Mouse (Mus musculus) forebrain, embryonic 12.5 days (tissue): ENCODE data around the gene Acrbp. TPM values are rescaled to one million over a fixed set of nuclear protein-coding genes. Genes with fewer than 3 reads are reported as not detected.
A peak's percentile ranks its signal among the peaks of the same experiment; 100 is the strongest.
"Not testable (repeated sequence)": the region's sequence is repeated elsewhere in the genome, so short reads cannot be mapped to it uniquely, and the experiment has no call there.

ENCODE experiments used
- ATAC-seq: fragments of 200-750 bp; cut with Nextera tagmentation; 2 replicates; pipeline ENCODE4 v1.8.0; 2017; ENCODE audit warnings: moderate TSS enrichment; ENCODE audit not compliant: low FRiP score
- H3K27ac ChIP-seq: fragments of 300-500 bp; sonication (generic); 2 replicates; pipeline ENCODE4 v1.5.1; 2016; ENCODE audit warnings: mild to moderate bottlenecking
- H3K27me3 ChIP-seq: fragments of 300-500 bp; sonication (generic); 2 replicates; pipeline ENCODE4 v1.6.1; 2016; ENCODE audit warnings: mild to moderate bottlenecking
- H3K36me3 ChIP-seq: fragments of 300-500 bp; sonication (generic); replicated peaks from 2 replicates; pipeline ENCODE4 v1.6.1; 2016; ENCODE audit warnings: mild to moderate bottlenecking
- H3K4me1 ChIP-seq: fragments of 300-500 bp; sonication (generic); 2 replicates; pipeline ENCODE4 v1.6.1; 2016
- H3K4me2 ChIP-seq: fragments of 300-500 bp; sonication (generic); 2 replicates; pipeline ENCODE4 v1.6.1; 2016; ENCODE audit warnings: mild to moderate bottlenecking, moderate library complexity
- H3K4me3 ChIP-seq: fragments of 300-500 bp; sonication (generic); replicated peaks from 2 replicates; pipeline ENCODE4 v1.5.1; 2016; ENCODE audit warnings: mild to moderate bottlenecking
- H3K9ac ChIP-seq: fragments of 300-500 bp; sonication (generic); 2 replicates; pipeline ENCODE4 v1.6.1; 2016; ENCODE audit warnings: mild to moderate bottlenecking
- H3K9me3 ChIP-seq: fragments of 300-500 bp; sonication (generic); 2 replicates; pipeline ENCODE4 v1.6.1; 2016
- whole genome bisulfite sequencing: fragments of 180-500 bp; shearing (Covaris S2); methylation state at CpG from one replicate; pipeline ENCODE4 v1.1.7; 2016; 5-methylcytosine and 5-hydroxymethylcytosine counted together
- polyA plus RNA-seq: library from polyadenylated mRNA; unstranded; fragments of >200 nt; fragmentation: Nextera tagmentation; extraction: Ambion mirVana; gene quantifications from 2 replicates; pipeline ENCODE4 v1.2.1, GENCODE M21; 2016

The Acrbp gene
- polyA plus RNA-seq, 1 experiment from 2014 or later: 14.7 TPM

GRCm38 (mm10) chr6:125039533-125040153 is 9.8 kb upstream of the Acrbp start, which contains the start of gene Ing4:
TSS of gene Ing4 (plus strand) at chr6:125039760.
- peaks cover 48% of the 10 kb centered on the region for H3K36me3 ChIP-seq

GRCm38 (mm10) chr6:125040221-125040620 is 9.3 kb upstream of the Acrbp start:
- Histone ChIP-seq H3K27ac (peak overlapping the region; percentile 51; the same call in 1 of the 2 replicates), H3K9ac (peak overlapping the region; percentile 69), H3K4me1 (peaks cover 14% of the 10 kb centered on the region), H3K27me3 (no peaks in the 10 kb centered on the region), H3K4me2 (peak overlapping the region; percentile 61), H3K9me3 (no peaks in the 10 kb centered on the region), H3K4me3 (peak overlapping the region; percentile 72), H3K36me3 (peaks cover 48% of the 10 kb centered on the region)
- no peak for ATAC-seq
- 16% methylated on average over 7 of the region's 7 CpGs for WGBS

More at GRCm38 (mm10) chr6:125039533-125040153, 9.8 kb upstream of the Acrbp start, which contains the start of gene Ing4:
- peak within 1 kb of the TSS; percentile 65 for H3K27ac ChIP-seq
- peak within 1 kb of the TSS; percentile 72 for H3K4me3 ChIP-seq
- ATAC-seq: peak; percentile 96
- H3K9me3 ChIP-seq: no peaks in the 10 kb centered on the region
- peak within 1 kb of the TSS; percentile 61 for H3K4me2 ChIP-seq
- H3K4me1 ChIP-seq: peaks cover 14% of the 10 kb centered on the region
- under 1% methylated on average over 26 of the region's 26 CpGs for WGBS
- peak within 1 kb of the TSS; percentile 69 for H3K9ac ChIP-seq
- no peaks in the 10 kb centered on the region for H3K27me3 ChIP-seq

GRCm38 (mm10) chr6:125041047-125041446 is 8.4 kb upstream of the Acrbp start:
- Histone ChIP-seq H3K27ac (no peak overlapping the region), H3K36me3 (peaks cover 47% of the 10 kb centered on the region), H3K27me3 (no peaks in the 10 kb centered on the region), H3K4me2 (peak overlapping the region; percentile 61; the same call in 1 of the 2 replicates), H3K4me1 (peaks cover 14% of the 10 kb centered on the region), H3K9me3 (no peaks in the 10 kb centered on the region), H3K9ac (no peak overlapping the region), H3K4me3 (no peak overlapping the region)
- 92% methylated on average over 7 of the region's 7 CpGs for WGBS
- no peak for ATAC-seq

GRCm38 (mm10) chr6:125042081-125042480 is 7.4 kb upstream of the Acrbp start:
- 95% methylated on average over 7 of the region's 7 CpGs for WGBS
- ATAC-seq: no peak
- peaks cover 43% of the 10 kb centered on the region for H3K36me3 ChIP-seq

GRCm38 (mm10) chr6:125046691-125047090 is 2.8 kb upstream of the Acrbp start:
- WGBS: 40% methylated on average over 5 of the region's 5 CpGs
- no peaks in the 10 kb centered on the region for H3K4me1 ChIP-seq
- peaks cover 75% of the 10 kb centered on the region for H3K36me3 ChIP-seq

More at GRCm38 (mm10) chr6:125042081-125042480, 7.4 kb upstream of the Acrbp start:
- H3K9ac ChIP-seq: no peak overlapping the region
- H3K4me3 ChIP-seq: no peak overlapping the region
- no peaks in the 10 kb centered on the region for H3K27me3 ChIP-seq
- H3K9me3 ChIP-seq: no peaks in the 10 kb centered on the region
- no peak overlapping the region for H3K27ac ChIP-seq
- H3K4me1 ChIP-seq: peaks cover 14% of the 10 kb centered on the region
- no peak overlapping the region for H3K4me2 ChIP-seq

GRCm38 (mm10) chr6:125051237-125051636 is 1.7 kb downstream of the Acrbp start:
- Histone ChIP-seq H3K36me3 (peaks cover 79% of the 10 kb centered on the region), H3K4me2 (no peak overlapping the region), H3K27ac (no peak overlapping the region), H3K4me3 (no peak overlapping the region), H3K27me3 (no peaks in the 10 kb centered on the region), H3K4me1 (no peaks in the 10 kb centered on the region), H3K9me3 (no peaks in the 10 kb centered on the region), H3K9ac (no peak overlapping the region)
- WGBS: 71% methylated on average over 5 of the region's 5 CpGs
- no peak for ATAC-seq

More at GRCm38 (mm10) chr6:125046691-125047090, 2.8 kb upstream of the Acrbp start:
- H3K9ac ChIP-seq: no peak overlapping the region
- no peak overlapping the region for H3K27ac ChIP-seq
- H3K27me3 ChIP-seq: no peaks in the 10 kb centered on the region
- no peak overlapping the region for H3K4me2 ChIP-seq
- peak; percentile 51; the same call in 1 of the 2 replicates for ATAC-seq
- no peaks in the 10 kb centered on the region for H3K9me3 ChIP-seq
- no peak overlapping the region for H3K4me3 ChIP-seq

- no peak for ATAC-seq
- H3K36me3 ChIP-seq: no peaks in the 10 kb centered on the region
- H3K9me3 ChIP-seq: no peaks in the 10 kb centered on the region
- H3K27me3 ChIP-seq: no peaks in the 10 kb centered on the region
- no peak overlapping the region for H3K4me3 ChIP-seq
- H3K9ac ChIP-seq: no peak overlapping the region
- 48% methylated on average over 6 of the region's 6 CpGs for WGBS
- no peak overlapping the region for H3K4me2 ChIP-seq
- 0 out of 2 replicates have a peak overlapping the region, but pooled peaks have one; percentile 25 for H3K27ac ChIP-seq
- H3K4me1 ChIP-seq: peaks cover 10% of the 10 kb centered on the region; the same call in 1 of the 2 replicates
These were observed 12.0 kb downstream of the Acrbp start for GRCm38 (mm10) chr6:125061493-125061892.

GRCm38 (mm10) chr6:125062511-125062910 is 13.0 kb downstream of the Acrbp start:
- Histone ChIP-seq H3K4me1 (peaks cover 10% of the 10 kb centered on the region; the same call in 1 of the 2 replicates), H3K4me3 (no peak overlapping the region), H3K9ac (no peak overlapping the region), H3K9me3 (no peaks in the 10 kb centered on the region), H3K27me3 (0 out of 2 replicates have a peak, but pooled peaks cover under 1% of the 10 kb centered on the region), H3K4me2 (no peak overlapping the region), H3K36me3 (no peaks in the 10 kb centered on the region), H3K27ac (no peak overlapping the region)
- WGBS: 84% methylated on average over 5 of the region's 5 CpGs
- ATAC-seq: no peak

GRCm38 (mm10) chr6:125063906-125064305 is 14.4 kb downstream of the Acrbp start:
- Histone ChIP-seq H3K27ac (no peak overlapping the region), H3K4me1 (peaks cover 10% of the 10 kb centered on the region; the same call in 1 of the 2 replicates), H3K9me3 (no peaks in the 10 kb centered on the region), H3K9ac (no peak overlapping the region), H3K27me3 (0 out of 2 replicates have a peak, but pooled peaks cover 3% of the 10 kb centered on the region), H3K4me3 (no peak overlapping the region), H3K36me3 (no peaks in the 10 kb centered on the region), H3K4me2 (no peak overlapping the region)
- ATAC-seq: no peak
- WGBS: 85% methylated on average over 6 of the region's 6 CpGs

- WGBS: no CpG with 5 or more reads among the region's 1 CpGs
- H3K4me1 ChIP-seq: peaks cover 10% of the 10 kb centered on the region; the same call in 1 of the 2 replicates
- H3K9ac ChIP-seq, H3K36me3 ChIP-seq, ATAC-seq, H3K4me2 ChIP-seq, H3K27me3 ChIP-seq, H3K4me3 ChIP-seq, H3K27ac ChIP-seq, H3K9me3 ChIP-seq: not testable (repeated sequence)
These were observed 15.7 kb downstream of the Acrbp start for GRCm38 (mm10) chr6:125065223-125065622.

- Histone ChIP-seq H3K4me2 (no peak within 1 kb of the TSS), H3K27me3 (0 out of 2 replicates have a peak, but pooled peaks cover 3% of the 10 kb centered on the region), H3K9me3 (no peaks in the 10 kb centered on the region), H3K4me3 (no peak within 1 kb of the TSS), H3K4me1 (peaks cover 10% of the 10 kb centered on the region), H3K36me3 (no peaks in the 10 kb centered on the region), H3K9ac (no peak within 1 kb of the TSS), H3K27ac (no peak within 1 kb of the TSS)
- ATAC-seq: no peak
- 68% methylated on average over 8 of the region's 8 CpGs for WGBS
These were observed 18.1 kb downstream of the Acrbp start, which contains the start of gene Lpar5 for GRCm38 (mm10) chr6:125067571-125067995. TSS of gene Lpar5 (plus strand) at chr6:125067920.

- no peak overlapping the region for H3K4me2 ChIP-seq
- H3K4me1 ChIP-seq: peaks cover 10% of the 10 kb centered on the region
- peak; percentile 78; the same call in 1 of the 2 replicates for ATAC-seq
- H3K9ac ChIP-seq: peak overlapping the region; percentile 29; the same call in 1 of the 2 replicates
- 81% methylated on average over 18 of the region's 18 CpGs for WGBS
- no peak overlapping the region for H3K4me3 ChIP-seq
- no peaks in the 10 kb centered on the region for H3K36me3 ChIP-seq
- H3K27ac ChIP-seq: peak overlapping the region; percentile 90
- 0 out of 2 replicates have a peak, but pooled peaks cover 3% of the 10 kb centered on the region for H3K27me3 ChIP-seq
- no peaks in the 10 kb centered on the region for H3K9me3 ChIP-seq
These were observed 21.8 kb downstream of the Acrbp start for GRCm38 (mm10) chr6:125071170-125071895.
